In genomic region chr5:112020882-112021281, GRCm38 (mm10) we compare ENCODE assay signal across 15 mouse cellular contexts.
DNase-seq lines count a peak whose midpoint lies in the region; ATAC-seq and TF ChIP-seq lines count a peak whose summit lies in the region.
"Had no signal": no experiment of that assay in that cellular context is flagged by ENCODE, and none has a peak within 500 bp of the region (broad histone marks: within the 10 kb centered on the region; RNA-seq: fewer than 3 reads in every experiment).

No protein-coding gene starts in this region.

- no peak for TF ChIP-seq CTCF in gastrocnemius, adult 2 months (IDR thresholded peaks at IDR 0.05)

- H3K9ac ChIP-seq in midbrain, embryonic 14.5 days (replicated peaks; ENCODE audit: low read length) = no peak overlapping the region
- H3K9ac ChIP-seq in midbrain, embryonic 11.5 days (ENCODE audit: low read length) = no peak overlapping the region
- no peak overlapping the region for H3K9ac ChIP-seq in midbrain, embryonic 16.5 days (ENCODE audit: low read depth, low read length)
- H3K9ac ChIP-seq: liver, embryonic 15.5 days; midbrain, embryonic 12.5 days had no signal

- WGBS in midbrain, embryonic 14.5 days = 79% methylated on average over 2 of the region's 2 CpGs
- whole genome bisulfite sequencing in midbrain, embryonic 11.5 days = 81% methylated on average over 2 of the region's 2 CpGs
- 75% methylated on average over 2 of the region's 2 CpGs for WGBS in midbrain, embryonic 16.5 days

- intact Hi-C loops in gastrocnemius, adult 2 months (cut with DNase I) = no loop called here

- H3K27ac ChIP-seq in gastrocnemius, adult 2 months = no peak overlapping the region
- no peak overlapping the region for H3K27ac ChIP-seq in midbrain, embryonic 14.5 days (replicated peaks; ENCODE audit: low read depth, low read length)
- no peak overlapping the region for H3K27ac ChIP-seq in midbrain, embryonic 11.5 days (ENCODE audit: low read depth, low read length)
- H3K27ac ChIP-seq in midbrain, embryonic 16.5 days (ENCODE audit: low read length) = no peak overlapping the region
- H3K27ac ChIP-seq: liver, embryonic 15.5 days; midbrain, embryonic 12.5 days had no signal

- no peaks in the 10 kb centered on the region for H3K27me3 ChIP-seq in midbrain, embryonic 14.5 days (ENCODE audit: control insufficient read depth, insufficient read depth, low read length)
- H3K27me3 ChIP-seq in midbrain, embryonic 11.5 days (ENCODE audit: control insufficient read depth, insufficient read depth, low read length) = no peaks in the 10 kb centered on the region
- no peaks in the 10 kb centered on the region for H3K27me3 ChIP-seq in midbrain, embryonic 16.5 days (ENCODE audit: control insufficient read depth, insufficient read depth, low read depth, low read length)
- H3K27me3 ChIP-seq: CH12.LX; liver, embryonic 15.5 days had no signal

- no peak for ATAC-seq in midbrain, embryonic 14.5 days (ENCODE audit: low FRiP score, low TSS enrichment)
- ATAC-seq in midbrain, embryonic 11.5 days (ENCODE audit: low FRiP score) = no peak
- peak; percentile 82 for ATAC-seq in midbrain, embryonic 16.5 days

- DNase-seq in gastrocnemius, adult 2 months = peak; percentile 28
- DNase-seq in gastrocnemius, adult 8-10 months (ENCODE audit: low spot score in 2 of 2) = no peak
- DNase-seq in midbrain, embryonic 14.5 days = peak; percentile 56
- DNase-seq in midbrain, embryonic 11.5 days (ENCODE audit: low spot score, missing footprints) = no peak
- DNase-seq in cerebellum, postnatal 14 days = peak; percentile 74 to 82
- no peak for DNase-seq in liver
- no peak for DNase-seq in lung, postnatal 25 days (ENCODE audit: low spot score)
- DNase-seq: embryo, embryonic 11 days; layer of hippocampus, postnatal 36 days; spleen, adult 18-20 months; thymus, postnatal 25 days had no signal

- no peak overlapping the region for H3K4me2 ChIP-seq in midbrain, embryonic 14.5 days (ENCODE audit: low read length)
- no peak overlapping the region for H3K4me2 ChIP-seq in midbrain, embryonic 11.5 days
- H3K4me2 ChIP-seq in midbrain, embryonic 16.5 days (ENCODE audit: low read length) = no peak overlapping the region
- H3K4me2 ChIP-seq: liver, embryonic 15.5 days; midbrain, embryonic 12.5 days had no signal

- H3K4me1 ChIP-seq in midbrain, embryonic 14.5 days (ENCODE audit: control insufficient read depth, insufficient read depth, low read length) = no peaks in the 10 kb centered on the region
- H3K4me1 ChIP-seq in midbrain, embryonic 11.5 days (ENCODE audit: control insufficient read depth, insufficient read depth, low read length) = no peaks in the 10 kb centered on the region
- H3K4me1 ChIP-seq in midbrain, embryonic 16.5 days (ENCODE audit: control insufficient read depth, insufficient read depth, low read length) = no peaks in the 10 kb centered on the region
- H3K4me1 ChIP-seq: liver, embryonic 15.5 days had no signal

- H3K9me3 ChIP-seq in midbrain, embryonic 14.5 days (ENCODE audit: control insufficient read depth, low read length) = no peaks in the 10 kb centered on the region
- no peaks in the 10 kb centered on the region for H3K9me3 ChIP-seq in midbrain, embryonic 11.5 days (ENCODE audit: control insufficient read depth, low read length)
- no peaks in the 10 kb centered on the region for H3K9me3 ChIP-seq in midbrain, embryonic 16.5 days (replicated peaks; ENCODE audit: control insufficient read depth, low read length, poor library complexity, severe bottlenecking)
- H3K9me3 ChIP-seq: liver, embryonic 15.5 days; midbrain, embryonic 12.5 days had no signal

- H3K4me3 ChIP-seq in gastrocnemius, adult 2 months = no peak overlapping the region
- H3K4me3 ChIP-seq in midbrain, embryonic 14.5 days (replicated peaks; ENCODE audit: low read depth, low read length) = no peak overlapping the region
- no peak overlapping the region for H3K4me3 ChIP-seq in midbrain, embryonic 11.5 days (ENCODE audit: low read depth, low read length)
- H3K4me3 ChIP-seq in midbrain, embryonic 16.5 days (ENCODE audit: low read depth, low read length) = no peak overlapping the region
- H3K4me3 ChIP-seq: liver, embryonic 15.5 days; midbrain, embryonic 12.5 days had no signal

- H3K36me3 ChIP-seq in midbrain, embryonic 14.5 days (ENCODE audit: control insufficient read depth, insufficient read depth, low read length) = no peaks in the 10 kb centered on the region
- H3K36me3 ChIP-seq in midbrain, embryonic 11.5 days (ENCODE audit: control insufficient read depth, insufficient read depth, low read length) = no peaks in the 10 kb centered on the region
- no peaks in the 10 kb centered on the region for H3K36me3 ChIP-seq in midbrain, embryonic 16.5 days (ENCODE audit: control insufficient read depth, insufficient read depth, low read length)
- H3K36me3 ChIP-seq: liver, embryonic 15.5 days; midbrain, embryonic 12.5 days had no signal

Comparison
In these comparisons a context has a peak if more than half of its experiments do, and no peak if none do; other contexts are left out.
1. DNase-seq: peak in gastrocnemius, adult 2 months (single experiment), midbrain, embryonic 14.5 days (single experiment) and cerebellum, postnatal 14 days (2 of 2); none in gastrocnemius, adult 8-10 months (0 of 2), midbrain, embryonic 11.5 days (single experiment), liver (single experiment) and lung, postnatal 25 days (single experiment).